Mouse (Mus musculus) heart, embryonic 16.5 days (tissue): ENCODE measurements around the gene Edrf1. TPM values are rescaled to one million over a fixed set of nuclear protein-coding genes. Genes with fewer than 3 reads are reported as not detected.

Experiments
- ATAC-seq: fragments of 200-750 bp; cut with Nextera tagmentation; replicated peaks from 2 replicates; pipeline ENCODE4 v1.8.0; 2017; ENCODE audit warnings: moderate number of reproducible peaks; ENCODE audit not compliant: insufficient read depth, low FRiP score; ENCODE audit errors: extremely low read depth
- H3K27ac ChIP-seq: fragments of 300-500 bp; sonication (generic); 2 replicates; pipeline ENCODE4 v1.5.1; 2014; ENCODE audit warnings: mild to moderate bottlenecking, low read length, control low read depth, moderate library complexity
- H3K27me3 ChIP-seq: fragments of 300-500 bp; sonication (generic); 2 replicates; pipeline ENCODE4 v1.6.1; 2014; ENCODE audit warnings: low read length, mixed read lengths; ENCODE audit not compliant: control insufficient read depth, insufficient read depth
- H3K36me3 ChIP-seq: fragments of 300-500 bp; sonication (generic); 2 replicates; pipeline ENCODE4 v1.6.1; 2014; ENCODE audit not compliant: control insufficient read depth, insufficient read depth
- H3K4me1 ChIP-seq: fragments of 300-500 bp; sonication (generic); 2 replicates; pipeline ENCODE4 v1.6.1; 2014; ENCODE audit warnings: low read length, mixed read lengths; ENCODE audit not compliant: control insufficient read depth, insufficient read depth
- H3K4me2 ChIP-seq: fragments of 300-500 bp; sonication (generic); 2 replicates; pipeline ENCODE4 v1.6.1; 2014; ENCODE audit warnings: low read depth, mild to moderate bottlenecking, control low read depth, low read length
- H3K4me3 ChIP-seq: fragments of 300-500 bp; sonication (generic); 2 replicates; pipeline ENCODE4 v1.5.1; 2014; ENCODE audit warnings: mild to moderate bottlenecking, control low read depth, low read length
- H3K9ac ChIP-seq: fragments of 300-500 bp; sonication (generic); 2 replicates; pipeline ENCODE4 v1.6.1; 2014; ENCODE audit warnings: low read length, control low read depth
- H3K9me3 ChIP-seq: fragments of 300-500 bp; sonication (generic); replicated peaks from 2 replicates; pipeline ENCODE4 v1.6.1; 2016; ENCODE audit warnings: low read length; ENCODE audit not compliant: control insufficient read depth
- WGBS: fragments of 180-500 bp; shearing (Covaris S2); extraction: QIAGEN DNeasy Blood & Tissue Kit; methylation state at CpG from one replicate; pipeline ENCODE4 v1.1.7; 2014; 5-methylcytosine and 5-hydroxymethylcytosine counted together
- polyA plus RNA-seq: library from polyadenylated mRNA; unstranded; fragments of >200 nt; fragmentation: Nextera tagmentation; extraction: Ambion mirVana; gene quantifications from 2 replicates; pipeline ENCODE4 v1.2.1, GENCODE M21; 2015

The Edrf1 gene
- polyA plus RNA-seq, 1 experiment from 2014 or later, result 15.9 TPM

- Histone ChIP-seq H3K4me1 (no peaks in the 10 kb centered on the region), H3K9me3 (no peaks in the 10 kb centered on the region), H3K36me3 (0 out of 2 replicates have a peak, but pooled peaks cover 6% of the 10 kb centered on the region), H3K27me3 (no peaks in the 10 kb centered on the region), H3K4me2 (no peak overlapping the region), H3K27ac (no peak overlapping the region), H3K9ac (no peak overlapping the region), H3K4me3 (no peak overlapping the region)
- no peak for ATAC-seq
- WGBS, result 92% methylated on average over 7 of the region's 7 CpGs
These were observed 64.0 kb downstream of the Edrf1 start for GRCm38 (mm10) chr7:133701366-133701765.

GRCm38 (mm10) chr7:133702333-133702732 lies 65.0 kb downstream of the Edrf1 start:
- Histone ChIP-seq H3K9ac (no peak overlapping the region), H3K36me3 (0 out of 2 replicates have a peak, but pooled peaks cover 3% of the 10 kb centered on the region), H3K4me1 (no peaks in the 10 kb centered on the region), H3K27me3 (no peaks in the 10 kb centered on the region), H3K4me2 (no peak overlapping the region), H3K9me3 (no peaks in the 10 kb centered on the region), H3K27ac (no peak overlapping the region), H3K4me3 (no peak overlapping the region)
- no peak for ATAC-seq
- 51% methylated on average over 10 of the region's 10 CpGs for WGBS

GRCm38 (mm10) chr7:133703906-133704305 lies 66.6 kb downstream of the Edrf1 start:
- Histone ChIP-seq H3K4me3 (no peak overlapping the region), H3K4me1 (peaks cover 3% of the 10 kb centered on the region; the same call in 1 of the 2 replicates), H3K36me3 (0 out of 2 replicates have a peak, but pooled peaks cover 3% of the 10 kb centered on the region), H3K4me2 (no peak overlapping the region), H3K27me3 (no peaks in the 10 kb centered on the region), H3K9ac (no peak overlapping the region), H3K27ac (no peak overlapping the region), H3K9me3 (no peaks in the 10 kb centered on the region; the same call in 1 of the 2 replicates)
- no peak for ATAC-seq
- 87% methylated on average over 7 of the region's 7 CpGs for WGBS

GRCm38 (mm10) chr7:133707301-133707700 lies 70.0 kb downstream of the Edrf1 start:
- Histone ChIP-seq H3K4me1 (peaks cover 9% of the 10 kb centered on the region), H3K4me3 (no peak overlapping the region), H3K27ac (no peak overlapping the region), H3K9me3 (no peaks in the 10 kb centered on the region; the same call in 1 of the 2 replicates), H3K4me2 (no peak overlapping the region), H3K9ac (no peak overlapping the region), H3K27me3 (no peaks in the 10 kb centered on the region), H3K36me3 (no peaks in the 10 kb centered on the region)
- 90% methylated on average over 2 of the region's 2 CpGs for WGBS
- no peak for ATAC-seq

GRCm38 (mm10) chr7:133715387-133715786 lies 78.0 kb downstream of the Edrf1 start:
- Histone ChIP-seq H3K4me3 (no peak overlapping the region), H3K9ac (no peak overlapping the region), H3K9me3 (no peaks in the 10 kb centered on the region), H3K27ac (no peak overlapping the region), H3K4me1 (peaks cover 2% of the 10 kb centered on the region; the same call in 1 of the 2 replicates), H3K27me3 (no peaks in the 10 kb centered on the region), H3K4me2 (no peak overlapping the region), H3K36me3 (peaks cover 59% of the 10 kb centered on the region)
- 84% methylated on average over 4 of the region's 4 CpGs for WGBS
- no peak for ATAC-seq

- no peaks in the 10 kb centered on the region for H3K9me3 ChIP-seq
- ATAC-seq, result no peak
- WGBS, result 91% methylated on average over 1 of the region's 1 CpGs
- H3K27ac ChIP-seq, result no peak overlapping the region
- peaks cover 2% of the 10 kb centered on the region; the same call in 1 of the 2 replicates for H3K4me1 ChIP-seq
- H3K27me3 ChIP-seq, result no peaks in the 10 kb centered on the region
- no peak overlapping the region for H3K9ac ChIP-seq
- no peak overlapping the region for H3K4me2 ChIP-seq
- no peak overlapping the region for H3K4me3 ChIP-seq
- H3K36me3 ChIP-seq, result peaks cover 84% of the 10 kb centered on the region
These were observed 81.2 kb downstream of the Edrf1 start for GRCm38 (mm10) chr7:133718580-133718979.

GRCm38 (mm10) chr7:133720616-133721015 lies 83.3 kb downstream of the Edrf1 start:
- Histone ChIP-seq H3K4me1 (peaks cover 2% of the 10 kb centered on the region; the same call in 1 of the 2 replicates), H3K9me3 (no peaks in the 10 kb centered on the region), H3K4me2 (no peak overlapping the region), H3K27me3 (no peaks in the 10 kb centered on the region), H3K4me3 (no peak overlapping the region), H3K27ac (no peak overlapping the region), H3K36me3 (peaks cover 81% of the 10 kb centered on the region), H3K9ac (no peak overlapping the region)
- no peak for ATAC-seq
- WGBS, result 73% methylated on average over 11 of the region's 11 CpGs

Other genes with a start within 250 kb of the Edrf1 start
- gene Tex36, start 35.4 kb upstream of the Edrf1 start, polyA plus RNA-seq, result not detected in 2 replicates
- not detected in 2 replicates for gene Mmp21, start 42.5 kb downstream of the Edrf1 start, polyA plus RNA-seq
- gene Bccip, start 71.8 kb downstream of the Edrf1 start, polyA plus RNA-seq, result 83.8 and 90.1 TPM in 2 replicates
- gene Uros, start 72.5 kb downstream of the Edrf1 start, polyA plus RNA-seq, result 33.4 and 33.8 TPM in 2 replicates
- gene Fank1, start 139.3 kb downstream of the Edrf1 start, polyA plus RNA-seq, result 0.25 and 0.51 TPM in 2 replicates
- 34.1 and 34.8 TPM in 2 replicates for gene Dhx32, start 145.2 kb downstream of the Edrf1 start, polyA plus RNA-seq